Mouse (Mus musculus): ENCODE data around the gene Rfx7.

DNA sequence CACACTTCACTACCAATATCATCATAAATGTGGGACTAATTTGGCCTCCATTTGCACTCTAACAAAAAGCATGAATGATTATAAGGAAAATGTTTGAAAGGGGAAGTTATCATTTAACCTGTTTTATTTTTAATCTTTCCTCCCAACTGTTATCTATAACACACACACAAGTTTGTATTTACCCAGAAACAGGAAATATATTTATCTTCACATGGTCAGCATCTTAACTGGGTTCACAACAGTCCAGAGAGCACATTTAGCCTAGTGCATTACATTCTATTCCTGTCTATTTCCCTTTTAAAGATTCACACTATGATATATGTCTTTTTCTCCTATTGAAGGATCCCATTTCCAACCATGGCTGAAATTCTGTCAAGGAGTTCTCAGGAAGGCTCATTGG, 43.5 kb upstream of the Rfx7 start:
- no peak for TF ChIP-seq CTCF (IDR thresholded peaks at IDR 0.05)
- no peak for TF ChIP-seq EP300 (IDR thresholded peaks at IDR 0.05)
